Mouse (Mus musculus) liver, embryonic 13.5 days (tissue): ENCODE results near the gene Jarid2. TPM values are rescaled to one million over a fixed set of nuclear protein-coding genes. Genes with fewer than 3 reads are reported as not detected.

Experiments used
- ATAC-seq: fragments of 200-750 bp; cut with Nextera tagmentation; 2 replicates; pipeline ENCODE4 v1.8.0; 2017; ENCODE audit warnings: low read depth, mild to moderate bottlenecking, moderate number of reproducible peaks, moderate library complexity
- DNase-seq: peaks from one replicate; pipeline ENCODE4 v3.0.0; 2022
- H3K27ac ChIP-seq: fragments of 300-500 bp; sonication (generic); 2 replicates; pipeline ENCODE4 v1.5.1; 2015; ENCODE audit warnings: moderate library complexity, mild to moderate bottlenecking, inconsistent platforms
- H3K27me3 ChIP-seq: fragments of 300-500 bp; sonication (generic); 2 replicates; pipeline ENCODE4 v1.6.1; 2015; ENCODE audit warnings: mild to moderate bottlenecking, inconsistent platforms
- H3K36me3 ChIP-seq: fragments of 300-500 bp; sonication (generic); 2 replicates; pipeline ENCODE4 v1.6.1; 2015; ENCODE audit warnings: mild to moderate bottlenecking, inconsistent platforms
- H3K4me1 ChIP-seq: fragments of 300-500 bp; sonication (generic); replicated peaks from 2 replicates; pipeline ENCODE4 v1.6.1; 2015; ENCODE audit warnings: inconsistent platforms
- H3K4me2 ChIP-seq: fragments of 300-500 bp; sonication (generic); 2 replicates; pipeline ENCODE4 v1.6.1; 2015; ENCODE audit warnings: inconsistent platforms, mild to moderate bottlenecking, moderate library complexity
- H3K4me3 ChIP-seq: fragments of 300-500 bp; sonication (generic); replicated peaks from 2 replicates; pipeline ENCODE4 v1.5.1; 2015; ENCODE audit warnings: mild to moderate bottlenecking, inconsistent platforms
- H3K9ac ChIP-seq: fragments of 300-500 bp; sonication (generic); 2 replicates; pipeline ENCODE4 v1.6.1; 2015; ENCODE audit warnings: mild to moderate bottlenecking, inconsistent platforms
- H3K9me3 ChIP-seq: fragments of 300-500 bp; sonication (generic); replicated peaks from 2 replicates; pipeline ENCODE4 v1.6.1; 2016; ENCODE audit warnings: inconsistent platforms
- WGBS: fragments of 180-500 bp; shearing (Covaris S2); methylation state at CpG from one replicate; pipeline ENCODE4 v1.1.7; 2015; ENCODE audit not compliant: insufficient replicate concordance; 5-methylcytosine and 5-hydroxymethylcytosine counted together
- polyA plus RNA-seq: library from polyadenylated mRNA; unstranded; fragments of >200 nt; fragmentation: Nextera tagmentation; extraction: Ambion mirVana; gene quantifications from 2 replicates; pipeline ENCODE4 v1.2.1, GENCODE M21; 2015

Jarid2 gene
- polyA plus RNA-seq, 1 experiment from 2014 or later: 8.0 TPM

GRCm38 (mm10) chr13:44784551-44784950, 55.3 kb downstream of the Jarid2 start:
- no peak for ATAC-seq
- WGBS: 80% methylated on average over 1 of the region's 1 CpGs
- no peaks in the 10 kb centered on the region for H3K36me3 ChIP-seq

DNA sequence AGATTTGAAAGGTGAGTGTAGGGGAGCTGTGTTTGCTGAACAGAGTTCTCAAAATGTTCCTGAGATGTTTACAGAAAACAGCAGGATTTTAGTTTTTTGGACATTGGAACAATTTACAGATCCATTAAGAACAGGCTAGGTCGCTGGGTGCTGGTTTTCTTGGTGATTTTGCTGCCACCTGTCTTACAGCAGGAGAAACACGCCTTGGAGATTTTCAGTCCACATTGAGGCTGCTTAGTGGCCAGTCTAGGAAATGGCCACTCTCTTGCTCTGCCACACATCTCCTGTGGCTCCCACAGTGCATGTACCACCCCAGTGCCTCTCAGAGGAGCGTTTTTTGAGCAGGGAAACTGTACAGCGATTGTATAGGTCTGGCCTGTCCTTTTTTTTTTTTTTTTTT, 57.0 kb downstream of the Jarid2 start:
- 30% methylated on average over 4 of the region's 4 CpGs for WGBS
- no peak overlapping the region for H3K4me2 ChIP-seq
- no peak overlapping the region for H3K27ac ChIP-seq
- H3K4me3 ChIP-seq: no peak overlapping the region
- H3K9ac ChIP-seq: no peak overlapping the region
- 0 out of 2 replicates have a peak, but pooled peaks cover 2% of the 10 kb centered on the region for H3K4me1 ChIP-seq
- DNase-seq: no peak
- ATAC-seq: no peak
- H3K9me3 ChIP-seq: no peaks in the 10 kb centered on the region
- H3K36me3 ChIP-seq: no peaks in the 10 kb centered on the region
- H3K27me3 ChIP-seq: no peaks in the 10 kb centered on the region

More at GRCm38 (mm10) chr13:44784551-44784950, 55.3 kb downstream of the Jarid2 start:
- Histone ChIP-seq H3K4me1 (peaks cover 7% of the 10 kb centered on the region; the same call in 1 of the 2 replicates), H3K9ac (no peak overlapping the region), H3K4me2 (no peak overlapping the region), H3K9me3 (no peaks in the 10 kb centered on the region), H3K27ac (no peak overlapping the region), H3K4me3 (no peak overlapping the region), H3K27me3 (no peaks in the 10 kb centered on the region)
- no peak for DNase-seq

- DNase-seq (no peak), ATAC-seq (no peak)
- Histone ChIP-seq H3K4me3 (no peak overlapping the region), H3K9me3 (no peaks in the 10 kb centered on the region), H3K27me3 (no peaks in the 10 kb centered on the region), H3K9ac (no peak overlapping the region), H3K4me2 (no peak overlapping the region), H3K27ac (no peak overlapping the region), H3K36me3 (no peaks in the 10 kb centered on the region), H3K4me1 (peaks cover 5% of the 10 kb centered on the region; the same call in 1 of the 2 replicates)
- WGBS: 71% methylated on average over 9 of the region's 9 CpGs
These were observed 59.3 kb downstream of the Jarid2 start for GRCm38 (mm10) chr13:44788352-44789125.

DNA sequence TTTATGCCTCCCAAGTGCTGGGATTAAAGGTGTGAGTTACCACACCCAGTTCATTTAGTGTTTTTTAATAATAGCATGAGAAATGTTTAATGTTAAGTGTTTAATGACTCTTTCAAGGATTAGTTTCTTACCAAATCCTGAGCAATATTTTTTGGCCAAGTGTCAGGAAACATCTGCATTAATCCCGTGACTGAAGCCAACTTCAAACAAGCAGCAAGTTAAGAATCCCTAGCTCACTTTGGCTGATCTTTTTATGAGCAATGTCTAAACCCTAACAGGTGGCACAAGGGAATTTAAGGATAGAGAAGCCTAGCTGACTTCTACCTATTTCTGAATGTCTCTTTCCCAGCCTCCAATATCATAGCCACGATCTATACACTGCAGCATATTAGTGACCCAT, 60.7 kb downstream of the Jarid2 start:
- Histone ChIP-seq H3K36me3 (no peaks in the 10 kb centered on the region), H3K27me3 (no peaks in the 10 kb centered on the region), H3K27ac (no peak overlapping the region), H3K4me2 (no peak overlapping the region), H3K4me1 (peaks cover 8% of the 10 kb centered on the region), H3K4me3 (no peak overlapping the region), H3K9me3 (no peaks in the 10 kb centered on the region), H3K9ac (no peak overlapping the region)
- ATAC-seq: no peak
- 78% methylated on average over 2 of the region's 2 CpGs for WGBS
- DNase-seq: no peak

GRCm38 (mm10) chr13:44792361-44792892, 63.2 kb downstream of the Jarid2 start:
- ATAC-seq (no peak), DNase-seq (no peak)
- no peaks in the 10 kb centered on the region for H3K36me3 ChIP-seq
- H3K27ac ChIP-seq: no peak overlapping the region
- H3K4me1 ChIP-seq: peaks cover 15% of the 10 kb centered on the region
- no peak overlapping the region for H3K4me2 ChIP-seq
- no peaks in the 10 kb centered on the region for H3K9me3 ChIP-seq
- H3K4me3 ChIP-seq: no peak overlapping the region
- WGBS: 63% methylated on average over 3 of the region's 3 CpGs
- H3K9ac ChIP-seq: no peak overlapping the region
- H3K27me3 ChIP-seq: no peaks in the 10 kb centered on the region

- 78% methylated on average over 3 of the region's 3 CpGs for WGBS
- H3K27ac ChIP-seq: no peak overlapping the region
- no peaks in the 10 kb centered on the region for H3K27me3 ChIP-seq
- no peaks in the 10 kb centered on the region for H3K36me3 ChIP-seq
- DNase-seq (no peak), ATAC-seq (no peak)
- H3K9ac ChIP-seq: no peak overlapping the region
- H3K4me3 ChIP-seq: no peak overlapping the region
- no peak overlapping the region for H3K4me2 ChIP-seq
- H3K9me3 ChIP-seq: no peaks in the 10 kb centered on the region
- H3K4me1 ChIP-seq: peaks cover 27% of the 10 kb centered on the region
These were observed 66.6 kb downstream of the Jarid2 start for GRCm38 (mm10) chr13:44795891-44796290.

DNA sequence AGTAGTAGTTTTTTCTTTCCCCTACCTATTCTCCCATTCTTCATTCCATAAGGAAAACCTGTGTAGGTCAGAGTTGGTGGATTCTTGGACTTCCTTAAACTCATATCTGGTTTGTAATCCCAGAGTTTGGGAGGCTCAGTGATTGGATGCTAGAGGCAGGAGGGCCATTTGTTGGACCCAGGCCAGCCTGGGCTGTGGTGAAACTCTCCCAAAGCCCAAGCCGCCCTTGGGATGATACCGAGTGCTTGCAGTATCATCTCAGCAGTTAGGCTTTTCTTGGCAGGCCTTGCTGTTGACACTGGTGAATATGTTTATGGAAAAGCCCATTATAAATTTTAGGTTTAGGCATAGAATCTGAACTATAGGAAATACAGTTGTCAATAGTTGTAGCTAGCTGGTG, 67.5 kb downstream of the Jarid2 start:
- Histone ChIP-seq H3K4me3 (no peak overlapping the region), H3K27ac (no peak overlapping the region), H3K9me3 (no peaks in the 10 kb centered on the region), H3K4me1 (peaks cover 33% of the 10 kb centered on the region), H3K36me3 (no peaks in the 10 kb centered on the region), H3K9ac (no peak overlapping the region), H3K4me2 (no peak overlapping the region), H3K27me3 (no peaks in the 10 kb centered on the region)
- 83% methylated on average over 2 of the region's 2 CpGs for WGBS
- ATAC-seq: no peak
- DNase-seq: no peak

DNA sequence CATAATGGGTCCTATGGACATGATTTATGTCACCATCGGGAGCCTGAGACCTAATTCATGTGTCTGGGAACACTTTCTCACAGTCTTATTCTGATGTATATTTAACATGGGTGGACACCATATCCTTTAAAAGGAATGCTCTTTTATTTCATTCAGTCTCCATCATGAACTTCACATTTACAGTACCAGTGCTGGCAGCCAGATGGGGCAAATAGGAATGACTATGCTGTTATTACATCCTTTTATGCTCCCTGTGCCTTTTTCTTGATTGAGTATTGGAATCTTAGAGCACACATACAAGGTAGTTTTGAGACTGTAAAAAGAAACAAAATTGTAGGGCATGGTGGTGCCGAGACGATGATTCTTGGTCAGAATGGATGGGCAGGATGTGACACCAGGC, 69.0 kb downstream of the Jarid2 start:
- no peaks in the 10 kb centered on the region for H3K9me3 ChIP-seq
- WGBS: 83% methylated on average over 3 of the region's 3 CpGs

DNA sequence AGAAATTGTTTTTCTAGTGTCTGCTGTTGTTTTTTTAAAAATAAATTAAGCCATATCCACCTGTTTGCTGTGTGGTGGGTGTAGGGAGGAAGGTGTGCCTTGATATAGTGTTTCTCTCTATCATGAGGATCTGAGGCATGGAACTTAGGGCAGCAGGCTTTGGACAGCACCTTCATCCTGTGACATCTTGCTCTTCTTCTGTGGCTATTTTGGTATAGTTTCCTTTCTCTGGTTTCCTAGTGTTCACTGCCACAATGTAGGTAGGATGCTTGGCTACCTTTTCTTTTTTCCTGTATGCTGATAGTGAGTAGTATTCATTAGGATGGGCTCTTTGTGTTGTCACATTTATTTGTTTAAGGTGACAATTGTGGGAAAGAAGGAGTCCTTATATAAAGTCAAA, 69.9 kb downstream of the Jarid2 start:
- Histone ChIP-seq H3K27me3 (no peaks in the 10 kb centered on the region), H3K9me3 (no peaks in the 10 kb centered on the region), H3K36me3 (no peaks in the 10 kb centered on the region), H3K4me3 (no peak overlapping the region), H3K27ac (no peak overlapping the region), H3K9ac (no peak overlapping the region), H3K4me2 (no peak overlapping the region), H3K4me1 (peaks cover 30% of the 10 kb centered on the region)
- no peak for DNase-seq
- no peak for ATAC-seq

More for the DNA sequence above, 69.0 kb downstream of the Jarid2 start:
- Histone ChIP-seq H3K4me3 (no peak overlapping the region), H3K27ac (no peak overlapping the region), H3K36me3 (no peaks in the 10 kb centered on the region), H3K4me2 (no peak overlapping the region), H3K9ac (no peak overlapping the region), H3K27me3 (no peaks in the 10 kb centered on the region), H3K4me1 (peaks cover 33% of the 10 kb centered on the region)
- ATAC-seq (no peak), DNase-seq (no peak)

DNA sequence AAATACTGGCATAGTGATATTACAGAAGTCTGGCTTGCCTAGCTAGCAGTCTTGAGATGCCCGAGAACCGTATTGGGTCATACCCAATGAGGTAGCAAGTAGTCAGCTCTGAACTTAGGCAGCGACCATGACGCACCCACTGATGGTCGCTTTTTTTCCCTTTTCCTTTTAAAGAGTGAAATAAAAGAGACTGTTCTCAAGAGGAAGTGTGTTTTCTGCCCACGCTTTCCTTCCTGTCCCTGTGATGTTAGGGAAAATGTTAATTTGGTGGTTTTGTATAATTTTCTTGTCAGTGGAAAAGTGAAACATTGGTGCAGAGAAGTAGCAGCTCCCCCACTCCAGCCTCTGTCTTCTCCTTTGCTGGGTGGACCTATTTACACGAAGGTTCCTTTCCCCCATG, 70.8 kb downstream of the Jarid2 start:
- Histone ChIP-seq H3K4me1 (peaks cover 26% of the 10 kb centered on the region), H3K36me3 (no peaks in the 10 kb centered on the region), H3K27ac (no peak overlapping the region), H3K27me3 (no peaks in the 10 kb centered on the region), H3K9me3 (no peaks in the 10 kb centered on the region), H3K4me2 (no peak overlapping the region), H3K4me3 (no peak overlapping the region), H3K9ac (no peak overlapping the region)
- 41% methylated on average over 7 of the region's 7 CpGs for WGBS
- DNase-seq: no peak
- ATAC-seq: no peak

- Histone ChIP-seq H3K27ac (no peak overlapping the region), H3K27me3 (no peaks in the 10 kb centered on the region), H3K4me3 (no peak overlapping the region), H3K36me3 (no peaks in the 10 kb centered on the region), H3K9me3 (no peaks in the 10 kb centered on the region), H3K9ac (no peak overlapping the region), H3K4me2 (no peak overlapping the region), H3K4me1 (peaks cover 11% of the 10 kb centered on the region)
- WGBS: 41% methylated on average over 1 of the region's 1 CpGs
- DNase-seq (no peak), ATAC-seq (no peak)
These were observed 75.6 kb downstream of the Jarid2 start for GRCm38 (mm10) chr13:44804876-44805275.

GRCm38 (mm10) chr13:44808307-44808706, 79.0 kb downstream of the Jarid2 start:
- 78% methylated on average over 1 of the region's 1 CpGs for WGBS
- DNase-seq: no peak
- no peak for ATAC-seq
- H3K9ac ChIP-seq: no peak overlapping the region
- no peak overlapping the region for H3K4me3 ChIP-seq
- no peaks in the 10 kb centered on the region for H3K9me3 ChIP-seq
- H3K27me3 ChIP-seq: no peaks in the 10 kb centered on the region
- no peak overlapping the region for H3K4me2 ChIP-seq
- no peak overlapping the region for H3K27ac ChIP-seq
- H3K36me3 ChIP-seq: no peaks in the 10 kb centered on the region
- peaks cover 6% of the 10 kb centered on the region; the same call in 1 of the 2 replicates for H3K4me1 ChIP-seq
